Mouse (Mus musculus) kidney, embryonic 14.5 days (tissue): ENCODE data around the gene Fmn2. TPM values are rescaled to one million over a fixed set of nuclear protein-coding genes. Genes with fewer than 3 reads are reported as not detected.

ENCODE experiments used
- ATAC-seq: fragments of 200-750 bp; cut with Nextera tagmentation; 2 replicates; pipeline ENCODE4 v1.8.0; 2017; ENCODE audit warnings: moderate number of reproducible peaks, mild to moderate bottlenecking, moderate TSS enrichment, moderate library complexity; ENCODE audit not compliant: low FRiP score, low TSS enrichment
- H3K27ac ChIP-seq: fragments of 300-500 bp; sonication (generic); 2 replicates; pipeline ENCODE4 v1.5.1; 2014; ENCODE audit warnings: low read depth, mild to moderate bottlenecking, low read length, moderate library complexity, mixed read lengths
- H3K27me3 ChIP-seq: fragments of 300-500 bp; sonication (generic); 2 replicates; pipeline ENCODE4 v1.6.1; 2014; ENCODE audit warnings: mild to moderate bottlenecking, low read length; ENCODE audit not compliant: control insufficient read depth, insufficient read depth
- H3K36me3 ChIP-seq: fragments of 300-500 bp; sonication (generic); 2 replicates; pipeline ENCODE4 v1.6.1; 2014; ENCODE audit warnings: low read length, mixed read lengths; ENCODE audit not compliant: control insufficient read depth, insufficient read depth
- H3K4me1 ChIP-seq: fragments of 300-500 bp; sonication (generic); 2 replicates; pipeline ENCODE4 v1.6.1; 2014; ENCODE audit warnings: low read length, mixed read lengths; ENCODE audit not compliant: control insufficient read depth, insufficient read depth
- H3K4me2 ChIP-seq: fragments of 300-500 bp; sonication (generic); replicated peaks from 2 replicates; pipeline ENCODE4 v1.6.1; 2014; ENCODE audit warnings: low read depth, mild to moderate bottlenecking, low read length
- H3K4me3 ChIP-seq: fragments of 300-500 bp; sonication (generic); 2 replicates; pipeline ENCODE4 v1.5.1; 2014; ENCODE audit warnings: mild to moderate bottlenecking, low read length
- H3K9ac ChIP-seq: fragments of 300-500 bp; sonication (generic); 2 replicates; pipeline ENCODE4 v1.6.1; 2014; ENCODE audit warnings: low read depth, mild to moderate bottlenecking, low read length, moderate library complexity
- H3K9me3 ChIP-seq: fragments of 300-500 bp; sonication (generic); 2 replicates; pipeline ENCODE4 v1.6.1; 2016; ENCODE audit warnings: low read length; ENCODE audit not compliant: control insufficient read depth
- WGBS: fragments of 180-500 bp; shearing (Covaris S2); extraction: QIAGEN DNeasy Blood & Tissue Kit; methylation state at CpG from one replicate; pipeline ENCODE4 v1.1.7; 2014; 5-methylcytosine and 5-hydroxymethylcytosine counted together
- polyA plus RNA-seq: library from polyadenylated mRNA; unstranded; fragments of >200 nt; fragmentation: Nextera tagmentation; extraction: Ambion mirVana; gene quantifications from 2 replicates; pipeline ENCODE4 v1.2.1, GENCODE M21; 2014

The Fmn2 gene
- polyA plus RNA-seq, 1 experiment from 2014 or later, result 0.93 TPM

DNA sequence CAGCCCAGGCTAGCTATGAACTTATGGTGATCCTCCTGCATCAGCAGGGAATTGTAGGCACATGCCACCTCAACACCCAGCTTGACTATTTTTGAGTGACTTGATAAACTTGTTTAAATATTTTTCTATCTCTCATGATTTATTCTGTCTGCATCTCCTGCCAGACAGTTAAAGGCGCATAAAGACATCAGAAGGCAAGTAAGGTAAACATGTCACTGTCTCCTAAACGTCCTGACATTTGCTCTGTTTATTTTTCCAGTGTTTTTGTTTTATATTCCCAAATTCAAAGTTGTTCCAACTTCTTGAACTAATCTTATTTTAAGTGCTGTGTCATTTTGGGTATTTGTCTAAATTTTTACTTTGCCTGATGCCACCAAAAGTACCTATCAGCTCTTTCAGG is 264.1 kb downstream of the Fmn2 start:
- H3K27me3 ChIP-seq, result no peaks in the 10 kb centered on the region
- WGBS, result 19% methylated on average over 2 of the region's 2 CpGs
- H3K9ac ChIP-seq, result no peak overlapping the region
- no peaks in the 10 kb centered on the region for H3K9me3 ChIP-seq
- H3K4me3 ChIP-seq, result no peak overlapping the region
- H3K36me3 ChIP-seq, result no peaks in the 10 kb centered on the region
- no peak overlapping the region for H3K27ac ChIP-seq
- no peak for ATAC-seq
- no peak overlapping the region for H3K4me2 ChIP-seq
- 0 out of 2 replicates have a peak, but pooled peaks cover 5% of the 10 kb centered on the region for H3K4me1 ChIP-seq

DNA sequence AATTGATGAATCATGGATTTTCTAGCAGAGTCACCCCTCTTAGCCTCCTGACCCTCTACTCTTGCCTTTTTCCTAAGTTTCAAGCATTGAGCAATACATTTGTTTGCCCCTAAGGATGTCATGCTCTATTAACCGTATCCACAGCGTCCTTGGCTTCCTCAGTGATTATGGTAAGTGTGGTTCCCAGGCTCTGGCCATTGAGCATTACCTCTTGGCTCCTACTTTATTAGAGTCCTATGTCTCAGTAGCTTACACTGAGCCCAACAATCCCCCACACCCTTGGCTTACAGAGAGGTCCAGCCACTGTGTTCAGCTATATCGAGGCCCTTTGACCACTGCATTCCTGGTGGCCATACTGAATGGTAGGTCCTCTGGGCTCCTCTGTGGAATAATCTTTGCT is 265.2 kb downstream of the Fmn2 start:
- H3K9me3 ChIP-seq, result no peaks in the 10 kb centered on the region
- no peak overlapping the region for H3K27ac ChIP-seq
- no peak overlapping the region for H3K4me2 ChIP-seq
- H3K9ac ChIP-seq, result no peak overlapping the region
- 0 out of 2 replicates have a peak, but pooled peaks cover 5% of the 10 kb centered on the region for H3K4me1 ChIP-seq
- no peaks in the 10 kb centered on the region for H3K27me3 ChIP-seq
- H3K36me3 ChIP-seq, result no peaks in the 10 kb centered on the region
- ATAC-seq, result peak; percentile 60; the same call in 1 of the 2 replicates
- no peak overlapping the region for H3K4me3 ChIP-seq
- whole genome bisulfite sequencing, result 71% methylated on average over 3 of the region's 3 CpGs

DNA sequence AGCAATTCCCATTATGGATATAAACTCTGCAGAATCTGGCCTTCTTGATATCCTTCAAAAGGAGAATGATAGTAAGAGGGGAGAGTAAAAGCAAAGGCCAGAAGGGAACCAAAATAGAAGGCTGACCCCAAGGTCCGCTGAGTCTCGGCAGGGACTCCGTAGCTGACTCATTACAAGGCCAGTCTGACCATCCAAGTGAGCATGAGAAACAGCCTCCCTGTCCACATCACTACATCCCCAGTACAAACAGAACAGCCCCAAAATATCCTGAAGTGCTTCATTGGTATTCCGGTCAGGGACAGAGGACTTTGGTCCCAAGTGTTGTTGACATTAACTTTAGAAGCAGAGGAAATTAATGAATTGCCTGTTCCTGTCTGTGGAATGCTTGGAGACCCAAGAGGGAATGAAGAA is 270.3 kb downstream of the Fmn2 start:
- WGBS, result 65% methylated on average over 4 of the region's 4 CpGs
- no peaks in the 10 kb centered on the region for H3K27me3 ChIP-seq
- no peak overlapping the region for H3K9ac ChIP-seq
- no peak overlapping the region for H3K27ac ChIP-seq
- 0 out of 2 replicates have a peak, but pooled peaks cover 2% of the 10 kb centered on the region for H3K4me1 ChIP-seq
- ATAC-seq, result no peak
- H3K36me3 ChIP-seq, result no peaks in the 10 kb centered on the region
- no peak overlapping the region for H3K4me2 ChIP-seq
- no peaks in the 10 kb centered on the region for H3K9me3 ChIP-seq
- H3K4me3 ChIP-seq, result no peak overlapping the region

DNA sequence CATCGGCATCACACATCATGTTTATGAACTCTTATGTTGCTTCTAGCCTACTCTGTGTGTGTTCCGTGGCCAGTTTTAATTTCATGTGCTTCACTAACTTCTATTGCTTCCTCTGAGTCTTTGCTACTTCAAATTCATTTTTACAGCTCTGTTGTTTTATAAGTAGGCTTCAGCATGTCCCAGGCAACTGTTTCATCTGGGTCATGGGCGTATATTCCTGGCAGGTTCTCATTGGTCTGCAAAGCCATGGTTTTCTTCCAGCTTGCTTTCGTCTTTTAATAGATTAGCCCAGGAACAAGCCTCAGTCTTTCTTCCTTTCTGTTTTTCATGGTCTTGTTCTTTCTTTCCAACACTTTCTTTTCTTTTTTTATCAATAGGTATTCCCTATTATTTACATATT is 279.4 kb downstream of the Fmn2 start:
- no peaks in the 10 kb centered on the region for H3K4me1 ChIP-seq
- H3K4me3 ChIP-seq, result no peak overlapping the region
- ATAC-seq, result no peak
- H3K36me3 ChIP-seq, result no peaks in the 10 kb centered on the region
- no peaks in the 10 kb centered on the region for H3K9me3 ChIP-seq
- H3K27ac ChIP-seq, result no peak overlapping the region
- no peak overlapping the region for H3K4me2 ChIP-seq
- WGBS, result 90% methylated on average over 4 of the region's 4 CpGs
- no peaks in the 10 kb centered on the region for H3K27me3 ChIP-seq
- H3K9ac ChIP-seq, result no peak overlapping the region

DNA sequence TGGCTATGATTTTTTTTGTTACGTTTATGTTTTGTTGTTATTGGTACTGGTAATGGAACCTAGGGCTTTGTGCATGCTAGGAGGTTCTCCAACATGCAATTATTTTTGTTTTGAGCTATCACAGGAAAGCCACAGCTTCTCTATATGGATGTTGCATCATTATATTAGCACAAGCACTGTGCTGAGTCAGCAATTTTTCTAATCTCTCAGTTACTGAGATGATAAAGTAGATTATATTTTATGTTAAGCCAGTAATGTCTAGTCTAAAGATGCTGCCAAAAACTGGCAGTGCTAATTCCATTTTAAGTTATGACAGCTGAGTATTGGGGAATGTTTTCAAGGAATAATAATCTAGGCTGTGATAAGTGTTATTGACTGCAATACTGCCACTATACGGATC is 287.0 kb downstream of the Fmn2 start:
- Histone ChIP-seq H3K9me3 (no peaks in the 10 kb centered on the region), H3K4me3 (no peak overlapping the region), H3K27me3 (no peaks in the 10 kb centered on the region), H3K4me2 (no peak overlapping the region), H3K27ac (no peak overlapping the region), H3K36me3 (no peaks in the 10 kb centered on the region), H3K4me1 (no peaks in the 10 kb centered on the region), H3K9ac (no peak overlapping the region)
- WGBS, result 88% methylated on average over 2 of the region's 2 CpGs
- no peak for ATAC-seq

DNA sequence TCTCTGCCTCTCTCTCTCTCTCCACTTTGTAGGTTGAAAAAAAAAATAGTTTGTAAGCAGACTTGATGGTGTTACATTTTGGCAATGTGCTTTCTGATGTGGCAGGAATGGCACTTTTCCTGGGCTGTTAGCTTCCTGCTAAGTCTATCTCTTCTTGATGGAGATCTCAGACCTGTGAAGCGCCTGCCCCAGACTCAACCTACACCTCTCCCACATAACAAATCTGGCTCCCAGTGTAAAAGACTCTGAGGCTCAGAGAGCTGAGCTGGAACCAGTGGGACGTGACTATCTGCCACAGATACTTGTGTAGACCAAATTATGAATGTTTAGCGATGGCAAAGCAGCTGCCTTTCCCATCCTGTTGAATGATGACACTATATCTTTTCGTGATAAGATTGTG is 310.2 kb downstream of the Fmn2 start:
- no peaks in the 10 kb centered on the region for H3K36me3 ChIP-seq
- no peaks in the 10 kb centered on the region for H3K27me3 ChIP-seq
- H3K4me3 ChIP-seq, result no peak overlapping the region
- 86% methylated on average over 4 of the region's 4 CpGs for WGBS
- no peak for ATAC-seq
- H3K27ac ChIP-seq, result no peak overlapping the region
- H3K9me3 ChIP-seq, result no peaks in the 10 kb centered on the region
- H3K4me2 ChIP-seq, result no peak overlapping the region
- no peaks in the 10 kb centered on the region for H3K4me1 ChIP-seq
- no peak overlapping the region for H3K9ac ChIP-seq

DNA sequence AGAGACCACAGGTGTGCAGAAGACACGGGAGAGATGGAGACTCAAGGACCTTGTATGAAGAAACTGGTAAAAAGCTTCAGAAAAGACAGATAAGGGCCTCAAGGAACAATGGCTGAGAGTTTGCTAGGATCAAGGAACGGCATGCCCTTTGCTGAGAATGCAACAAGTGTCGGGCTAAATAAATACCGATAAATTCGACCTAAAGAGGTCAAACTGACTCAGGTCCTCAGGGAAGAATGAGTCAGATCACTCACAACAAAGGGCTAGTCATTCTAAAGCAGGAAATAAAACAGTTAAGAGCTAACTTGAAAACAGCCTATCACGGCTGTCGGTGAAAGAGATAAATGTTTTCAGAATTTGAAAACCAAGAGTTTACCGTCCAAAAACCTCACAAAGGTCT is 324.9 kb downstream of the Fmn2 start:
- H3K4me3 ChIP-seq, result no peak overlapping the region
- H3K27ac ChIP-seq, result no peak overlapping the region
- H3K27me3 ChIP-seq, result no peaks in the 10 kb centered on the region
- H3K9me3 ChIP-seq, result no peaks in the 10 kb centered on the region
- no peak for ATAC-seq
- 34% methylated on average over 8 of the region's 8 CpGs for WGBS
- H3K4me2 ChIP-seq, result no peak overlapping the region
- no peak overlapping the region for H3K9ac ChIP-seq
- H3K4me1 ChIP-seq, result no peaks in the 10 kb centered on the region
- H3K36me3 ChIP-seq, result no peaks in the 10 kb centered on the region

DNA sequence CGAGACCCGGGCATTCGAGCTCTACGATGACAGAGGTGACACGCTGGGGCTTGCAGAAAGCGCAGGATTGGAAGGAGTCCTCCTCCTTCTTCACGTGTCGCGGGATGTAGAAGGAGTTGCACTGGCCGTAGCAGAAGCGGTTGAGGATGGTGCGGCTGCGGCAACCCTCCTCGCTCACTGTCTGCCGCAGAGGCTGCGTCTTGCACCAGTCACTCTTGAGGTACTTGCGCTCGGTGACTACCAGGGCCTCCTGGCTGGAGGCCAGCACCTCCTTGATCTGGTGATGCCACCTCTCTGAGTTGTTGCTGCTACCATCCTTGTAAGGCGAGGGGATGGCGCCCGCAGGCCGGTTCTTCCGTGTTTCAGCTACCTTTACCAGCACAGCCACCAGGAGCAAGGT is 335.2 kb downstream of the Fmn2 start:
- Histone ChIP-seq H3K4me3 (no peak overlapping the region), H3K27me3 (no peaks in the 10 kb centered on the region), H3K4me2 (no peak overlapping the region), H3K36me3 (no peaks in the 10 kb centered on the region), H3K27ac (no peak overlapping the region), H3K9me3 (no peaks in the 10 kb centered on the region), H3K4me1 (no peaks in the 10 kb centered on the region), H3K9ac (no peak overlapping the region)
- ATAC-seq, result no peak
- 94% methylated on average over 23 of the region's 23 CpGs for WGBS

DNA sequence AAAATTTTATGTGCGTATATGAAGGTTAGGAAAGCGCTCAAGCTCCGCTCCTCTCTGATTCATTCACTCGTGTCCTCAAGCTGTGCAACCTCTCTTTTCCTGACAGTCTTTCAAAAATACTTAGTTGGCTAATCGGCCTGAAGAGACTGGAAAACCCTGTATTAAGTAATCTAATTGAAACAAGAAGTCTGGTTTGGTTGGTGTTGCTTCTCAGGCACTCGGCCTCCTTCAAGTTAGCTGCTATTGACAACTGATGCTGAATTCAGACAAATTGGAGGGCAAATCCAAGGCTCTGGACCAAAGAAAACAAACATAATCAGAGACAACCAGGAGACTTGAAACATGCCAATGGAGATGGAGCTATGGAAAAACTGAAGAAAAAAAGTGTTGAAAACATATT is 343.2 kb downstream of the Fmn2 start:
- H3K4me1 ChIP-seq, result no peaks in the 10 kb centered on the region

DNA sequence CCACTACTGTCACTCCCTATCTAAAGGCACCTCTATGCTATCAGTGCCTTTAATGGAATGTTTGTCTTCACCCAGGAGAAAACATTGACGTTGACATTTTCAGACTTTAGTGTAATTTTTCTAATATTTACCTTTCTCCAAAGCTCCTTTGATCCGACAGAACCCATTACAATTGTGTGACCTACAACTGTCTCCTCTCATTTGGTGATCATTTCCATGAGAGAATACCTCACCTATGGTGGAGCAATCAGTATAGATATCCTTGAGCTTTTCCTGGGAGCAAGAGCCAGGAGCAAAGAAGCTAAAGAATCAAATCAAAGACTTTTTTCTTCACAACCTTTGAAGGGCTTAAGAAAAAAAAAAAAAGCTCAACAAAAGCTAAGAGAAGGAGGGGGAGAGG is 354.6 kb downstream of the Fmn2 start:
- Histone ChIP-seq H3K36me3 (no peaks in the 10 kb centered on the region), H3K27me3 (no peaks in the 10 kb centered on the region), H3K4me1 (no peaks in the 10 kb centered on the region), H3K9me3 (no peaks in the 10 kb centered on the region), H3K27ac (no peak overlapping the region), H3K9ac (no peak overlapping the region), H3K4me3 (no peak overlapping the region), H3K4me2 (no peak overlapping the region)
- 78% methylated on average over 2 of the region's 2 CpGs for WGBS
- ATAC-seq, result no peak

More for the DNA sequence above, 343.2 kb downstream of the Fmn2 start:
- Histone ChIP-seq H3K27ac (no peak overlapping the region), H3K27me3 (no peaks in the 10 kb centered on the region), H3K9me3 (no peaks in the 10 kb centered on the region), H3K36me3 (no peaks in the 10 kb centered on the region), H3K4me2 (no peak overlapping the region), H3K4me3 (no peak overlapping the region), H3K9ac (no peak overlapping the region)
- no peak for ATAC-seq
- WGBS, result 85% methylated on average over 6 of the region's 6 CpGs
